Mouse (Mus musculus): ENCODE data around the gene Adam12.

DNA sequence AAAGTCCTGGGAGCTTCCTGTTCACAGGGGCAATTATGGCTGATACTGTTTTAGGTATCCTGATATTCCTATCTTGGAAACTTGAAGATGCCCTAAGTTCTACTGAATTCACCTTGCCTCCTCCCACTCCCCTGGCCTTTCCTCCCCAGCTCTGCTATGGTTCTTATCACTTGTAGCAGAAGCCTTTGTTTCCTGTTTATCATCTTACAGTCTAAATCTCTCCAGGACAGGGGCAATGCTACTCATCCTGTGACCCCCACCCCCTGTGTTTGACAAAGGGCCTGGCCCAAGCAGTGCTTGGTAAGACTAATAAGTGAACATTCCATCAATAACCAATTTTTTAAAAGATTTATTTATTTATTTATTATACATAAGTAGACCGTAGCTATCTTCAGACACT, 8.6 kb upstream of the Adam12 start:
- TF ChIP-seq POLR2A (IDR thresholded peaks at IDR 0.05; ENCODE audit: low read depth, low read length), result no peak
- TF ChIP-seq CTCF (conservative IDR thresholded peaks at IDR 0.05; ENCODE audit: insufficient read depth, insufficient read length, low read depth, low read length), result no peak
